Mouse (Mus musculus) liver, postnatal 0 days (tissue): ENCODE results near the gene Krtap28-10.

Source experiments
- CTCF ChIP-seq: sonication (generic); IDR thresholded peaks from 2 replicates; pipeline ENCODE4 v1.5.1; 2016; ENCODE audit warnings: antibody characterized with exemption, low read depth
- EP300 ChIP-seq: IDR thresholded peaks from 2 replicates; pipeline ENCODE4 v1.6.1; 2016; ENCODE audit warnings: antibody characterized with exemption, low read depth, mild to moderate bottlenecking

DNA sequence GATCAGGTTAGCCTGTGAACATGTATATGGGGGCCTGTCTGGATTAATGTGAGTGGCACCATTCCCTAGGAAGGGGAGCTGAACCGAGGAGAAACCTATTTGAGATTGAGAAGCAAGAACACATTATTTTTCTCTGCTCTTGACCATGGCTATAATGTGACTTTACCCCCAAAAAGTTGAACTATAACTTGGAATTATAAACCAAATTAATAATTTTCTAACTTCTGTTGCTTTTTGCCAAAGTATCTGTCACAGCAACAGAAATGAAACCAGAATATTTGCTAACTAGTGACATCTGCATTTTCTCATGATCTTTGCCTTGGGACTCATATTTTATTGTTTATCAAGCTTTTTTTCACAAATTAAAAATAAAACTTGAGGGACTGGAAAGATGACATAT, 25.7 kb downstream of the Krtap28-10 start:
- TF ChIP-seq CTCF, result no peak
- no peak for TF ChIP-seq EP300
